Mouse (Mus musculus) cortical plate, adult 2 months (tissue): ENCODE data around the gene Galnt6. TPM values are rescaled to one million over a fixed set of nuclear protein-coding genes. Genes with fewer than 3 reads are reported as not detected.

Experiments used
- H3K27ac ChIP-seq: fragments of 200-500 bp; 2 replicates; pipeline ENCODE4 v1.5.1; 2012; ENCODE audit warnings: low read length, control low read depth, inconsistent platforms; ENCODE audit not compliant: insufficient read depth
- H3K4me1 ChIP-seq: fragments of 200-500 bp; 2 replicates; pipeline ENCODE4 v1.6.1; 2011; ENCODE audit warnings: low read length; ENCODE audit not compliant: control insufficient read depth, insufficient read depth
- H3K4me3 ChIP-seq: fragments of 200-500 bp; 2 replicates; pipeline ENCODE4 v1.5.1; 2011; ENCODE audit warnings: mild to moderate bottlenecking, low read length, control low read depth; ENCODE audit not compliant: insufficient read depth
- CTCF ChIP-seq: fragments of 200-500 bp; IDR thresholded peaks from 2 replicates; pipeline ENCODE4 v1.5.1; 2011; ENCODE audit warnings: mild to moderate bottlenecking, control low read depth, low read length; ENCODE audit not compliant: insufficient read depth; ENCODE audit errors: extremely low read depth
- POLR2A ChIP-seq: fragments of 200-500 bp; IDR thresholded peaks from 2 replicates; pipeline ENCODE4 v1.6.1; 2011; ENCODE audit warnings: mild to moderate bottlenecking, low read length, control low read depth; ENCODE audit not compliant: insufficient read depth; ENCODE audit errors: extremely low read depth
- polyA plus RNA-seq: library from polyadenylated mRNA; depleted of rRNA; stranded (reverse); fragments of >200 nt; gene quantifications from 2 replicates; pipeline ENCODE4 v1.2.3, GENCODE M21; 2012

Galnt6 gene
- polyA plus RNA-seq, 1 experiment = 8.2 TPM

GRCm38 (mm10) chr15:100754805-100755497, 25.8 kb upstream of the Galnt6 start:
- no peak for TF ChIP-seq POLR2A
- TF ChIP-seq CTCF = peak; percentile 53
- Histone ChIP-seq H3K4me1 (no peaks in the 10 kb centered on the region), H3K4me3 (no peak overlapping the region), H3K27ac (no peak overlapping the region)

- no peaks in the 10 kb centered on the region for H3K4me1 ChIP-seq
- TF ChIP-seq POLR2A = no peak
- no peak for TF ChIP-seq CTCF
These were observed 24.9 kb upstream of the Galnt6 start for GRCm38 (mm10) chr15:100754041-100754440.

GRCm38 (mm10) chr15:100753045-100753444, 23.9 kb upstream of the Galnt6 start:
- no peak overlapping the region for H3K27ac ChIP-seq
- no peak overlapping the region for H3K4me3 ChIP-seq
- no peak for TF ChIP-seq CTCF
- no peak for TF ChIP-seq POLR2A
- no peaks in the 10 kb centered on the region for H3K4me1 ChIP-seq

More at GRCm38 (mm10) chr15:100754041-100754440, 24.9 kb upstream of the Galnt6 start:
- Histone ChIP-seq H3K4me3 (no peak overlapping the region), H3K27ac (no peak overlapping the region)

- H3K4me1 ChIP-seq = no peaks in the 10 kb centered on the region; the same call in 1 of the 2 replicates
- H3K4me3 ChIP-seq = no peak overlapping the region
- H3K27ac ChIP-seq = no peak overlapping the region
- no peak for TF ChIP-seq CTCF
- TF ChIP-seq POLR2A = no peak
These were observed 23.3 kb upstream of the Galnt6 start for GRCm38 (mm10) chr15:100752439-100752838.

DNA sequence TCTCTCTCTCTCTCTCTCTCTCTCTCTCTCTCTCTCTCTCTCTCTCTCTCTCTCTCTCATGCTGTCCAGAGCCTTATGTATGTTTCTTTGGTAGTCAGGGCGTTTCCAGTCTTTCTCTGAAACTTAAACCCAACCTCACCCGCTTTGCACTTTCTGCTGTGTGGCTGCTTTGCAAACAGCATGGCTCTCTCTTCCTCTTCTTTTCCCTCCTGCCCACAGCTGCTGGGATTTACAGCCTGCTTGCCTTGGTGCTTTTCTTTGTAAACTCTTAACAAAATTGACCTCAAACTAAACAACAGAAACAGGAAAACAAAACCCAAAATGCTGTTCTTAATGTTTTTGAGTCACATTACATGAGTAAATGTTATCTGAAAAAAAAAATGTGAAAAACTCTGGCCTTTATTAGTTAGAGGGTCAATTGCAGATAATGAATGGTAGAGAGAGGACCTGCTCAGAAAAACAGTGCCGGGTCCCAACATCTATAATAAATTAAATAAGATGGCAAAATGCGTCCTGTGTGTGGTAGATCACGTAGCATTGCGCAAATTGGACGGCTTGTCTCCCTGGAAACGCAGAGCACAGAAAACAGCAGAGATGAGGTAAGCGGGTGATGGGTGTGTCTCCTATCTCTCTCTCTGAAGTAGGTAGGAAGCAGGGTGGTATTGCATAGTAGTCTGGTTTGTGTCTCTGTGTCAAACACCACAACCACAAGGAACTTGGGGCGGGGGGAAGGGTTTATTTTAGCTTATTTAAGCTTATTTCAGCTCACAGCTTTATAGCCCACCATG, 20.8 kb upstream of the Galnt6 start:
- Histone ChIP-seq H3K27ac (no peak overlapping the region), H3K4me1 (no peaks in the 10 kb centered on the region; the same call in 1 of the 2 replicates), H3K4me3 (no peak overlapping the region)
- TF ChIP-seq CTCF (no peak), POLR2A (no peak)

- Histone ChIP-seq H3K4me1 (no peaks in the 10 kb centered on the region; the same call in 1 of the 2 replicates), H3K4me3 (no peak overlapping the region), H3K27ac (no peak overlapping the region)
- no peak for TF ChIP-seq POLR2A
- TF ChIP-seq CTCF = no peak
These were observed 19.4 kb upstream of the Galnt6 start for GRCm38 (mm10) chr15:100748584-100748983.

- Histone ChIP-seq H3K27ac (no peak overlapping the region), H3K4me1 (no peaks in the 10 kb centered on the region; the same call in 1 of the 2 replicates), H3K4me3 (no peak overlapping the region)
- TF ChIP-seq POLR2A (no peak), CTCF (no peak)
These were observed 18.2 kb upstream of the Galnt6 start for GRCm38 (mm10) chr15:100747121-100747963.

DNA sequence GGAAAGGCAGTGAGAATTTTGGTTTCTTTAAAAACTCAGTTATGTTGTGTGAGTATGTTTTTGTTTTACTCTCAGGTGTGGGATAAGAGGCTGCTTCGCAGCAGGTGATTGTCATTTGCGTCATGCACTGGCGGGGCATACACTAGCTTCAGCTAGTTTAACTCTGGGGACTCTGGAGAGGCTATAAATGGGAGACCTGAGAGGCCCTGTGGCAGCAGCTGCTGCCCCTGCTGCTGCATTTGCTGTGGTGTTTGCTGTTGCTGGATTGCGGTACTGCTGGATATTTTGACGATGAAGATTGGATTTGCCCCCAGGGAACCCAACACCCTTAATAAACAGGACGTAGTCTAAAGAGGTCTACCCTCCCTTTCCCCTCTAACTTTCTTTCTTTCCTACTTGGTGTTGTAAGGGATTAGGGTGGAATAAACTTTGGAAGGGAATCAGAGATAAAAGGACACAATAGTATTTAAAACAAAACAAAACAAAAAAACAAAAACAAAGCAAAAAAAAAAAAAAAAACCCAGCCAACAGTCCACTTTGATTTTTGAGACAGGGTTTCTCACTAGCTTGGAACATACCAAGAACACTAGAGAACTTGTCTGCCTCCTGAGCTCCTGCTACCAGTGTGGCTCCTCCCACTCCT, 17.4 kb upstream of the Galnt6 start:
- no peak overlapping the region for H3K27ac ChIP-seq
- H3K4me3 ChIP-seq = no peak overlapping the region
- no peaks in the 10 kb centered on the region; the same call in 1 of the 2 replicates for H3K4me1 ChIP-seq
- no peak for TF ChIP-seq POLR2A
- TF ChIP-seq CTCF = no peak

DNA sequence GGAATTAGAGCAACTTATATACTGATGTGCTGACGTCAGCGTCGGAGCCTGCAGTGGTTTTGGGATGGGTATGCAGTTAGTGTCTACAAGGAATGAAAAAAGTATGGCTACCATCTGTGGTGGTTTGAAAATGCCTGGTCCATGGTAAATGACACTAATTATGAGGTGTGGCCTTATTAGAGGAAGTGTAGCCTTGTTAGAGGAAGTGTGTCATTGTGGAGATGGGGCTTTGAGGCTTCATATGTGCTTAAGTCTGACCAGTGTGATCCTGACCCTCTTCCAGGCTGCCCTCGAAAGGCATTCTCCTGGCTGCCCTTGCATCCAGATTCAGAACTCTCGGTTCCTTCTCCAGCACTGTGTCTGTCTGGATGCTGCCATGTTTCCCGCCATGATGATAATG, 14.1 kb upstream of the Galnt6 start:
- no peak overlapping the region for H3K27ac ChIP-seq
- no peaks in the 10 kb centered on the region; the same call in 1 of the 2 replicates for H3K4me1 ChIP-seq
- H3K4me3 ChIP-seq = no peak overlapping the region
- no peak for TF ChIP-seq CTCF
